Mouse (Mus musculus) G1E (cell line): ENCODE data around the gene Gnao1.

Source experiments
- CTCF ChIP-seq: IDR thresholded peaks from 2 replicates; pipeline ENCODE4 v1.5.1; 2012; ENCODE audit warnings: low read depth, low read length, inconsistent platforms, mixed read lengths
- GATA1 ChIP-seq: IDR thresholded peaks from 2 replicates; pipeline ENCODE4 v1.6.1; 2012; ENCODE audit warnings: borderline replicate concordance, low read length, inconsistent platforms, mixed read lengths
- POLR2AphosphoS5 ChIP-seq: IDR thresholded peaks from 2 replicates; pipeline ENCODE4 v1.6.1; 2012; ENCODE audit warnings: low read depth, low read length, inconsistent platforms; ENCODE audit not compliant: insufficient replicate concordance
- TAL1 ChIP-seq: conservative IDR thresholded peaks from 2 replicates; pipeline ENCODE4 v1.6.1; 2012; ENCODE audit warnings: low read depth, low read length, inconsistent platforms, mixed read lengths

DNA sequence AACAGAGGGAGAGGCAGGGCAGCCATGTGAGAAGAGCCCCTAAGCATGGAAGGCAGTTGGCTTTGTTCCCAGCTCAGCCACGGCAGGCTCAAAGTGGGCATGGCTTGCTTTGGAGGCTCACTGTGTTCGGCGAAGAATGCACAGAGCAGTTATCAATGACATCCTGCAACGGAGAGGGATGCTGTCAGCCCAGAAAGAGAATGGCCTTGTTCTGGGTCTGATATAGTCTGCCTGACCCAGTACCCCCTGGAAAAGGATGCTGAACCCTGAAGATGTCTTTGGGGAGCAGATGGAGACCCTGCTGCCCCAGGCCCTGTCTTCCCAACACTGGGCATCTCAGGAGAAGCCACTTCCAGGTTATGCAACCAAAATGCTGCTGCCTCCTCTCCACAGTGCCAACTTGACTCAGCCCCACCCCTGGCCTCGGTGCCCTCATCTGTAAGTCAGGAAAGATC, 98.2 kb downstream of the Gnao1 start:
- TF ChIP-seq CTCF: no peak
- TF ChIP-seq POLR2AphosphoS5: no peak
- TF ChIP-seq TAL1: no peak
- TF ChIP-seq GATA1: no peak
